Mouse (Mus musculus): ENCODE results near the gene Scube3.
A peak's percentile ranks its signal among the peaks of the same experiment; 100 is the strongest.

The Scube3 gene

GRCm38 (mm10) chr17:28141771-28142699 is at the start of gene Scube3:
Gene Scube3 (plus strand): TSS chr17:28142141.
- DNase-seq: no peak

GRCm38 (mm10) chr17:28092297-28092696 is 49.6 kb upstream of the Scube3 start:
- no peak for DNase-seq

- no peak for DNase-seq
These were observed 48.1 kb upstream of the Scube3 start for GRCm38 (mm10) chr17:28093837-28094236.

- DNase-seq: no peak
These were observed 45.5 kb upstream of the Scube3 start for GRCm38 (mm10) chr17:28096418-28096817.

GRCm38 (mm10) chr17:28097308-28097707 is 44.6 kb upstream of the Scube3 start:
- DNase-seq: peak; percentile 40

GRCm38 (mm10) chr17:28099086-28099485 is 42.9 kb upstream of the Scube3 start:
- DNase-seq: no peak

- DNase-seq: no peak
These were observed 41.3 kb upstream of the Scube3 start for GRCm38 (mm10) chr17:28100669-28101068.

- no peak for DNase-seq
These were observed 40.6 kb upstream of the Scube3 start for GRCm38 (mm10) chr17:28101284-28101887.

- DNase-seq: no peak
These were observed 40.0 kb upstream of the Scube3 start for GRCm38 (mm10) chr17:28101902-28102319.

- no peak for DNase-seq
These were observed 37.5 kb upstream of the Scube3 start for GRCm38 (mm10) chr17:28104416-28104815.

- no peak for DNase-seq
These were observed 35.6 kb upstream of the Scube3 start for GRCm38 (mm10) chr17:28106352-28106751.

GRCm38 (mm10) chr17:28107275-28107674 is 34.7 kb upstream of the Scube3 start:
- DNase-seq: no peak

GRCm38 (mm10) chr17:28112266-28112665 is 29.7 kb upstream of the Scube3 start:
- DNase-seq: no peak

- no peak for DNase-seq
These were observed 25.6 kb upstream of the Scube3 start for GRCm38 (mm10) chr17:28116335-28116734.

- no peak for DNase-seq
These were observed 24.3 kb upstream of the Scube3 start for GRCm38 (mm10) chr17:28117451-28118209.

GRCm38 (mm10) chr17:28120460-28120859 is 21.5 kb upstream of the Scube3 start:
- DNase-seq: no peak

GRCm38 (mm10) chr17:28122949-28123348 is 19.0 kb upstream of the Scube3 start:
- DNase-seq: no peak

- DNase-seq: no peak
These were observed 18.3 kb upstream of the Scube3 start for GRCm38 (mm10) chr17:28123627-28124026.

GRCm38 (mm10) chr17:28124368-28124767 is 17.6 kb upstream of the Scube3 start:
- no peak for DNase-seq

GRCm38 (mm10) chr17:28129796-28130195 is 12.1 kb upstream of the Scube3 start:
- no peak for DNase-seq

- no peak for DNase-seq
These were observed 11.4 kb upstream of the Scube3 start for GRCm38 (mm10) chr17:28130391-28131125.

GRCm38 (mm10) chr17:28131156-28131555 is 10.8 kb upstream of the Scube3 start:
- DNase-seq: no peak

GRCm38 (mm10) chr17:28133193-28133592 is 8.7 kb upstream of the Scube3 start:
- peak; percentile 74 for DNase-seq
